Mouse (Mus musculus) 416B (cell line): Measurements from ENCODE around the gene Cc2d1b.

Experiments used
- DNase-seq: peaks from one replicate; pipeline ENCODE4 v3.0.0; 2011; ENCODE audit warnings: low read depth

The Cc2d1b gene

DNA sequence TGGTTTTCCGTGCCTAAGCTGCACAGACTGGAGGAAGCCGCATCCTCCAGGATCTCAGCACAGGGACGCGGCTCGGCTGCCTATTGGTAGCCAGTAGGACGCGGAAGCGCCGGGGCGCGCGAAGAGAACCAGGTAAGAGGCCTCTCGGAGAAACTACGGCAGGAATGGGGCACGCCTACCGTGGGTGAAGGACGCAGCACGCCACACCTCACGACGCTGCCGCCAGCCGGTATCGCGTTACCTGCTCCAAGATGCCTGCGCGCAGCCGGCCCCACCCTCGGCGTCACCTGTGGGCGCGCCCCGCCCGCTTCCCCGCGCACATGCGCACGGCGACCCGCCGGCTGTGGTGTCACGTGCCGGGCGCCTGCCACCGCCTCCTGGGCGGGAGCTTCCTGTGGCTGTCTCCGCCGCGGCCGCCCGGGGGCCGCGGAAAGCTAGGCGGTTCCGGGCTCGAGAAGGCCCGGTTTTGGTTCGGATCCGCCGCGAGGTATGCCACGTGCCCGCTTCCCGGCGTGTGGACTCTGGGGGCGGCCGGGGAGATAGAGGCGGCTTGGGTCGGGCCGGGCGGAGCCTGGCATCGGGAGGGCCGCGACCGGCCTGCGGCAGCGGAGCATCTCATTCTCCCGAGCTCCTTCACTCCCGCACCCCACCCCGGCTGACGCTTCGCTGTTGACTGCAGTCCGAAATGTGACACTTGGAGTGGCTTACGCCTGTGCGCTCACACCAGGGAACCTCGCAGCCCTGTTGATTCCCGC is at the start of gene Cc2d1b:
Gene Cc2d1b, plus strand, starts transcription at position 354 of the 755 bp plus-strand sequence.
- DNase-seq, result peak; percentile 90

DNA sequence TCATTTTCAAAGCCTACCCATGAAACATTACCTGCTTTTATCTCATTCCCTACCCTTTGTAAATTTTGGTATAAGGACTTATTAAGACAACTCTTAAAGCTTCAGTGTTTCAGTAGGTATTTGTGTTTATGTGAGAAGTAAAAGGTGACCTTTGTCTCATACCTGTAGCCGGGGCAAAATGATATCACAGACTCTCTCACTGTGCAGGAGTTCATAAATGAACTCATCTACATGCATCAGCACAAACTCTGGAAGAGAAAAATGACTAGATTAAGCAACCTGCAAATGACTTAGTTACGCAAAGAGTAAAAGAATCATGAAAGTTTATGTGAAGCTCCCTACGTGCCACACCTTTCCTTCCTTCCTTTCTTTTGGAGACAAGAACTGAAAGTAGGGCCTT is 47.1 kb upstream of the Cc2d1b start:
- DNase-seq, result no peak

DNA sequence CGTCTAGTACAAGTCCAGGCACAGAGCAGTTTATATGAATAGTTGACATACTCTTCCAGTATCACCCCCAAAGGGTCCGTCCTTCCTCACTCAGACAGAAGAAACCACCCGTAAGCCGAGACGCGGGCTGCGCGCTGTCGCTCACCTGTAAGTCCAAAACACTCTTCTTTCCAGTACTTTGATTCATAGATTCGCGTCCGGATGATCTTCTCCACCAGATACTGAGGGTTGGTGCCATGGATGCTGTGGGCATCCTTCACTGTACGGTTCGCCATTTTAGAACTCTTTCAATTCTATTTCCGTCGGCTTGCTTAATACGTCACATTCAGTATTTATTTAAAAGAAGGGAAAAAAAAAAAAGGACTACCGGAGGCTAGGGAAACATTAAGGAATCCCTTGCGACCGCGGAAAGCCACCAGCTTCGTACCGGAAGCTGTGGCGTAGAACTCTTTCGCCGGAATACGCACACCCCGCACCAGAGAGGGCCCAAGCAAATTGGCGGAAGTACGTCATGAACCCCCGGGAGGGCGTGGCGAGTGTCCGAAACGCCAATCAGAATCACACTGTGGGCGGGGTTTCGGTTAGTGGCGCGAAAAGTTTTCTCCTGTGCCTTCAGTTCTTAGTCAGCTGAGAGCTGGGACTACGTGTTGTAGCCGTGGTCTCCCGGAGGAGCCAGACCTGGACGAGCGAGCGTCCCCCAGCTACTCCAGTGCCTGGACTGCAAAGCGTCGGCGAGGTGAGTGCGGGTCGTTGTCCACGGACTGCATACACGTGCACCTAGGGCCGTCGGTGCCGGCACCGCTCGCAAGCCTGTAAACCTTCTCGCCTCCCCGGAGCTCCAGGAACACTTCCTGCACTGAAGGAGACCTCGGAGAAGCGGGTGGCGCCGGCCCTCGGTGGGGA is 40.6 kb upstream of the Cc2d1b start, which contains the start of the genes Prpf38a and Orc1:
Gene Prpf38a, minus strand, starts transcription at position 497 of the 903 bp plus-strand sequence.
Gene Orc1, plus strand, starts transcription at position 584 of the 903 bp plus-strand sequence.
- DNase-seq, result peak; percentile 99

DNA sequence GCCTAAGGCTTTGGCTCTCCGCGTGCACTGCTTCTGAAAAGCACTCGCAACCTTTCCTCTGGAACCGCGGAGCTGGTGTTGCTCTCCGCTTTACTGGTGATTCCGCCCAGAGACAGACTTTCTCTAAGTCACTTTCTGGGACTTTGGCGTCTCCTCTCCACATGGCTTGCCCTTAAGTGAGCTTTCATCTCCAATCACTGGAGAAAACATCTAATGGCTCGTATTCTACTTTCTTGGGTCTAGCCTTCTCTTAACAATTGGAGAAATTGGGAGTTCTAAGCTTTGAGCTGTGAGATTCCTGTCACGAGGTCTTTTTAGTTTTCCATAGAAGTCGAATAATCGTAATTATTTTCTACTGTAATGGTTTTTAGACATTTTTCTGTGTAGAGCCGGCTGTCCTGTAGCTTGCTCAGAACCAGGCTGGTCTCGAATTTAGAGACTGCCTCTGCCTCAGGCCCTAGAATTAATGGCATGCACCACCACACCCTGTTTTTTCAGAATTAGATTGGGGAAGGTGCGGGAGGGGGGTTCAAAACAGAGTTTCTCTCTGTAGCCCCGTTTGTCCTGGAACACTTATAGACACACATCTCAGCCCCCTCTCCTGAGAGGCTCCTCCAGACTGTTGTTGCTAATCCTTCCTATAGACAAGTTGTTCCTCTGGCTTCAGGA is 39.9 kb upstream of the Cc2d1b start:
- DNase-seq, result peak; percentile 17

DNA sequence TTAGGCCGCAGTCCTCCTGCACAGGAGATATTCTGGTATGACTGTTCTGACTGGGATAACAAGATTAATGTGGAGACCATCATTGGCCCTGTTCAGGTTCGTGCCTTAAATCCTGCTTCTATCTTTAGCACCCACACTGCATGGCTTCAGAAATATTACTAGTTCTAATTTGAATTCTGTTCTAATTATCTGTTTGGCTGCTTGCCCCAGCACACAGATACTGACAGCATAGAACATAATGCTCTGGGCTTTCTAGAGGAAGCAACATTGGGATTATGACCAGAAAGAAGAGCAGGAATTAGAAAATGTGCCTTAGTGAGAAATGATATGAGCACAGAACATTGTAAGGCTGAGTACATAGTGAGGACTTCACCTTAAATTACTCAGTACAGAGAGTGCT is 26.4 kb upstream of the Cc2d1b start:
- no peak for DNase-seq

DNA sequence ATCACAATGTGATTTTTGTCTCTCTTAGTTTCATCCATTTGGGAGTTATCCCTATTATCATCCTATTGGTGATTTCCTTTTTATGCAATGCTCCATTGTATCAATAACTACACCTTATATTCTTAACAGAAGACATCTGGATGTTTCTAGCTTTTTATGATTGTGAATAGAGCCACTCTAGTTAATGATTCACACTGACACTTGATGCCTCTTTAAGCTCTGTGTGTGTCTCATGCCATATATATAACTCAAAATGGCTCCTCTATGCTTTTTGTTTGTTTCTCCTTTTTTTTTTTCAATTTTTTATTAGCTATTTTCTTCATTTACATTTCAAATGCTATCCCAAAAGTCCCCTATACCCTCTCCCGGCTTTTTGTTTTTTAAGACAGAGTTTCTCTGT is 24.0 kb upstream of the Cc2d1b start:
- no peak for DNase-seq

DNA sequence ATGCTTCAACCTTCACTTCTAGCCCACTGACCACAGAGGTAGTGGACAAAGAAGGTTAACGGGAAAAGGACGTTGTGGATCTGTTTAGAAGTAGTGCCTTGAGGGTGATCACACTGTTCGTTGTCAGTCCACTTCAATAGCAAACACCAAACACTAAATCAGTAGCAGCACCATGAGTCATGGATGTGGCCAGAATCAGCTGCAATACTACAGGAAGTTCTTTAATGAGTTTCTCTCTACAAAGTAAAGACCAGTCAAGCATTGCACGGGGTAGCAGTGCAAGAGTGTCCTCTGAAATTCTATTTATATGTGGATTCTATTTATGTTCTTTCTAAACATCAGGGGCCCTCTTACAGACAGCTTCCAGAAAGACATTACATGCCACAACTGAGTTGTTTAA is 21.4 kb upstream of the Cc2d1b start:
- DNase-seq, result peak; percentile 68

DNA sequence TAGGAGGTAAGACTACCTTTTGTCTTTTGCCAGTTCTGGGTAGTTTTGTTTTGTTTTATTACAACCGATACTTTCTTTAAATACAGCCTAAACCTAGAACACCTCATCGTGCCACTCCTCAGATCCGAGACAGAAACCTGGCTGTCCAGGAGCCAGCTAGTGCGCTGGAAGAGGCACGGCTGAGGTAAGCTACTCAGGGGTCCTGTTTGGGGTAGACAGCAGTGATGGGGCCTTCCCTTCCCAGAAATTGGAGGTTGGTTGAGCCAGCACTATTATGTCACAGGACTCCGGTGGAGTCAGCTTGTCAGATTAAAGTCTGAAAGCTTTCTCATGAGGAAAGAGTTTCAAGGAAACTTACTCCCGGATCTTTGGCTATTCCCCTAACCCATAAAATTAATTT is 17.9 kb upstream of the Cc2d1b start:
- DNase-seq, result no peak

DNA sequence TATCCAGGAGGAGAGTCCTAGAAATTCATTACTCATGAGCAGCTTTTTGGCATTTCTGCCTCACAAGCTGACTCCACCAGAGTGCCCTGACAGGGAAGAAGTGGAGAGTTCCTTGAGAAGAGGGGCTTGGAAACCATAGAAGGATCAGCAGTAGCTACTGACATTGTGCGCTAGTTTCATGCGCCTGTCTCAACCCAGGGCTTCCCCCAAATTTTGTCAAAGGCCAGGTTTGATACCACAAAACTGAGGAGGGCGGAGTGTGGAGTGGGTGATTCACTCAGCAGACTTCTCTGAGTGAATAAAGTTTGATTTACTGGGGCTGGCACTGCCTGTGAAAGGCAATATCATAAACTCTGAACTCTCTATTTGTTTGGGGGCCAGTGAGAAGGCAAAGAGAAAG is 11.1 kb upstream of the Cc2d1b start:
- DNase-seq, result no peak

DNA sequence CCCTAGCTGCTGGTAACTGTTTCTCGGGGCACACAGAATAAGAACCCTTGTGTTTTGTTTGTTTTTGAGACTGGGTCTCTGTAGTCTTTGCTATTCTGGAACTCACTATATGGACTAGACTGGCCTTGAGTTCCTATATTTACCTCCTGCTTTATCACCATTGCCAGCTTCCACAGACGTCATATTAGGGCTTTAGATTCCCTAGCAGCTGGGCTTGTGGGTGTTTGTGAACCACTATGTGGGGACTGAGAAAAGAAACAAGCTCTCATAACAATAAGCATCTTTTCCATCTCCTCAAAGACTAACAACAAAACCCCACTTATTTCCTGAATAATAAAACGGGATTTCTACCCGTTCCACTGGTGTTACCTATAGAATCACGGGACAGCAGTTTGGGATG is 8.8 kb upstream of the Cc2d1b start:
- no peak for DNase-seq

DNA sequence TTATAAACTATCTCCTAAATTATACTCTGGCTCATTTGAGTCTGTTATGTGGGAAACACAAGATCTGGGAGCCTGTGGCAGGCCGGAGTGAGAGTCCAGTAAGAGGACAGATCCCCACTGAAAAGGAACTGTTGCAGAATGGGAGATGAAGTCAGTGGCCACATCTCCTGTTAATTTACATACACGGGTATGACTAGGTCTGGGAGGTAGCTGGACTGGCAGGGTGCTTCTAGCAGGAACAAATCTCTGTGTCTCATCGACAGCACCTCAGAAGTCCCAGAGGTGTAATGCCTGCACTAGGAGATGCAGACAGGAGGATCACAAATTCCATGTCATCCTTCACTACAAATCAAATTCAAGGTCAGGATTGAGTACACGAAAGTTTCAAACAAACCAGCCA is 1.2 kb upstream of the Cc2d1b start:
- no peak for DNase-seq

DNA sequence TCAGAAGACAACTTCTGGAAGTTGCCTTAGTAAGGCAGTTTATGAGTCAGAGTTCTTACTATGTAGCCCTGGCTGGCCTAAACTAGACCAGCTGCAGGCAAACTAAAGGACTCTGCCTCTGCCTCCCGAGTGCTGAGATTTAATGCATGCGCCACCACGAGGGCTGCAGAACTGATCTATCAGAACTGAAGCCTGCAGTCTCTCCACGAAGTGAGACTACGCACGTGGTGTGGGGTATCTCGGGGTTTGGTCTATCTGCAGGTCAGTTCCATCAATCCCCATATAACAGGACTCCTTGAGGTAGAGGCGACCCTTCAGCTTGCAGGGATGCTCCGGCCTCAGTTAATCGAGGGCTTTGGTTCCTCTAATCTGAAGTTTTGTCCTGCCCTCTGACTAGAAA is 575 bp upstream of the Cc2d1b start:
- peak; percentile 57 for DNase-seq

DNA sequence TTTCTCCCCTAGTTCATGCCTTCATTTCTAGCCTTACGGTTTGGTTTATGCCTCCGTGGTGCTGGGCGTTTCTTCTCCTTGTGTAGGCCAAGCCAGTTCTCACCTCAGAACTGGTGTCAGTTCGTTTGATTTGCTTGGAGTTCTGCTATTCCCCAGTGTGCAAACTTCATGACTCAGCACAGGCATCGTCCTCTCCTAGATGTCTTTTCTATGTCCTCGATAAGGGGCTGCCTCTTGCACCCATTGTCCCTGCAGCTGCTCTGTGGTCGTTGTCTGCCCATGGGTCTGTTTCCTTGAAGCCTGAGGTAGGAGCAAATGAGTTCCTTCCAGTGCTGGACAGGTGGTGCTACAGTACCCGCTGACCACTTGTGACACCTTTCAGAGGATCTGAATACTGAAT is 796 bp downstream of the Cc2d1b start:
- DNase-seq, result no peak

DNA sequence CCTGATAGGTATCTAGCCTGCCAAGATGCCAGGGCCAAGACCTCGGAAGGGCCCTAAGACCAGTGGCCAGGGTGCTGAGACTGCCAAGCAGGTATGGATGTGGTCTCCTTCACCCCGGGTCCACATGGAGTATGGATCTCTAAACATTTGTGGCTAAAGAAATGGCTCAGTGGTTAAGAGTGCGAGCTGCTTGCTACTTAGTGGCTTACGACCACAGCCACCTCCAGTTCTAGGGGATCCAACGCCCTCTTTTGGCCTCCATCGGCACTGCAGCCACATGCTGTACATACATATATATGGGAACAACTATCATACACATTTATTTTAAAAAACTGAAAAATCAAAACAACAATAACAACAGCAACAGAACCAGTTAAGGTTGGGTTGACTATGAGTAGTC is 1.8 kb downstream of the Cc2d1b start:
- DNase-seq, result peak; percentile 48

DNA sequence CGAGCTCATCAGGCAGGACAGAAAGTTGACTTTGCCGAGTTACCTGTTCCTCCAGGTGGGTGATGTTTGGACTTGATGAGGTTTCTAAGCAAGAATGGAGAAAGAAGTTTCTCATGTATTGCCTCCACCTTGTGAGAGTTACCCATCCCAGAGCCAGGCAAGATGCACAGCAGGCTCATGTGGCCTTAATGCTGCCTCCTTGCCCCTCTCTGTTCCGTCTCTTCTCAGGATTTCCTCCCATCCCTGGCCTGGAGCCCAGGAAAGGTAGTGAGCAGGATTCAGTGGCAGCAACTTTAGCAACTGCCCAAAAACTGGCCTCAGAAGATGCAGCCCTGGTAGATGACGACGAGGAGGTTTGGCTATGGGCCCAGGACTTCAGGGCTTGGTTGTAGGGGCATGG is 7.3 kb downstream of the Cc2d1b start:
- DNase-seq, result no peak

DNA sequence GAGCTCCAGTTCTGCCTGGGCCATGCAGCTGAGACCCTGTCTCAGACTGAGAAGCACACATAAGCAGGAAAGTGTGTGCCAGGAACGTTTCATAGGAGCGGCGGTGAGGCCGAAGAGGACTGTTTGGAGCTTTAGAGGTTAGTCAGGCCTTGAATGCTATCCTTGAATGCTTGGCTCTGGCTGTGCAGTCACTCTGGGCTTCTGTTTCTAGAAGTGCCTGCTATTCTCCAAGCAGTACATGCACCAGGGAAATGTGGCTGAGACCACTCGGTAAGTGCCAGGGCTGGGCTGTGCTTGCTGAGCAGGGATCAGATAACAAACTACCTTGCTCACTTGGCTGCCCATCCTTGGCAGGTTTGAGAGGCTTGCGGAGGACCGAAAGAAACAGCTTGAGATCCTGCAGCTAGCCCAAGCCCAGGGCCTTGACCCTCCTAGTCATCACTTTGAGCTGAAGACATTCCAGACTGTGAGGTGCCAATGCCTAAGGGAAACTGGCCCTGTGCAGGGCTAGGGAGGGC is 9.7 kb downstream of the Cc2d1b start:
- DNase-seq, result no peak

DNA sequence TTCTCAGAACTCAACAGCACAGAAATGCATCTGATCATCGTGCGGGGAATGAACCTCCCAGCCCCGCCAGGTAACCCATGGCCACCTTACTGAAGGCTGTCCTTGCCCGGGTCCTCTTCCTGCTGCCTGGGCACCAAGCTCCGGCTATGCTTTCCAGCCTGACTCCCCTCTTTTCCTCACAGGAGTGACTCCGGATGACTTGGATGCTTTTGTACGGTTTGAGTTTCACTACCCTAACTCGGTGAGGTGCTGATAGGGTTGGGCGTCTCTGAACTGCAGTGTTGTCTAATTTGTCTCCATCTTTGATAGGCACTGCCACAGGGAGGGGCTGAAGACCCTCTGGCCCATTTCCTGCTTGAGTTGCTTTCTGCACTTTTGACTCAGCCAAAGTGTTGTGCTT is 10.4 kb downstream of the Cc2d1b start:
- no peak for DNase-seq

DNA sequence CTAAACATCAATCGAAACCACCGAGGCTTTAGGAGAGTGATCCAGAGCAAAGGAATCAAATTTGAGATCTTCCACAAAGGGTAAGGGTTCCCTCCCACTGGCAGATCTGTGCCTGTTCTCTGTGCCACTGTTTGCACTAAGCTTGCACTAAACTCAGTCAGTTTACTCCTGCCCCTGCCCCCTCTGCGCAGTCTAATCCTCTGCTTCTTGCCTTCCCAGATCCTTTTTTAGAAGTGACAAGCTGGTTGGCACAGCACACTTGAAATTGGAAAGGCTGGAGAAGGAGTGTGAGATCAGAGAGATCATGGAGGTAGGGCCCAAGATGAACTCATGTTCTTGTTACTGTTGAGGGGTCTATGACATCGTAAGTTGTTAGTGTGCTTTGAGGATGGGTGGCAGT is 11.9 kb downstream of the Cc2d1b start:
- DNase-seq, result no peak

DNA sequence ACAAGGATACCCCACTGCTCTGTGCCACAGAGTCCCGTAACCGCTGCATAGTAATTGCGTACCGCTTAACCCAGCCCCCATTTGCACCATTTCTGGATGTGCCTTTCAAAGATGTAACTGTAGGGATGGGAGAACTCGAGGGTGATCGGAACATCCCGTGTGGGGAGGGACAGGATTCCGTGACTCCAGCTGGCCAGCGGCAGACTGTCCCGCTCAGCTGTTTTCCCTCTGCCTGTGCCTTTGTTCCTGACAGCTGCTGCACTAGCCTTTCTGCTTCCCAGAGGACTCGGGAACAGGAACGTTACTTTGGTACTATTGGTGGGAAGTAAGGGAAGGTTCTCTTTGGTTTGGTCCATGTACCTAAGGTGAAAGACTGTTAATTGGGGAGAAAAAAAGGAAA is 14.0 kb downstream of the Cc2d1b start:
- no peak for DNase-seq

DNA sequence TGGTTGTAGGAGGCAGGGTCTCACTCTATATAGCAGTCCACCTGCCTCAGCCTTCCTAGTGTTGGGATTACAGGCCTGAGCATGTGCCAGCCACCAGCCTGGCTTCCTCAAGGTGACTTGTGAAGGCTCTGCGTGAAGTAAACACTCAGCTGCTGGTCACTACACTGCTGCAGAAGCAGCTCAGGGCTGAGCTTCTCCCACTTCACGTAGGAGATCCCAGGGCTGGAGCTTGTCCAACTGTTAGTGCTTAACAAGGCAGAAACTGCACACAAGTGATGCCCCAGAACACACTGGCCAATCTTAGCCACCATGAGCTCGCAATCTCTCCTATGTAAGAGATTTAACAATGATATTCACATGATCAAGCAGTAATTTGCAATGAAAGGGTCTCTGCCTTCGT is 15.0 kb downstream of the Cc2d1b start:
- DNase-seq, result no peak

DNA sequence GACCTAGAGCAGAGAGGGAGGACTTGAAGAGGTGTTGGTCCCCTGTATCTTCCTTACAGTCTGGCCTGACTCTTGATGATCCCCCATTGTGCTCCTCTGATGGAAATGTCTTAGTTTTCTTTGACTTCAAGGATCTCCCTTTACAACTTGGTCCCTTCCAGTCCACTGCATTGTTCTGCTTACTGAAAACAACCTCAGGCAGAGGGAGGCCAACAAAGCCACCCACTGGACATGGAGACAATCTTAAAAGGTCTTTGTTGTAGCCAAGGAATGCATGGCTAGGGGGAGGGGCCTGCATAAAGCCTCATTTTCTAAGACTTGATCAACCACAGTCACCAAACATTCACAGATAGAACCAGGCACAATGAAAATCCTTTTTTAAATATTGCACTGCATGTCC is 15.4 kb downstream of the Cc2d1b start:
- no peak for DNase-seq

DNA sequence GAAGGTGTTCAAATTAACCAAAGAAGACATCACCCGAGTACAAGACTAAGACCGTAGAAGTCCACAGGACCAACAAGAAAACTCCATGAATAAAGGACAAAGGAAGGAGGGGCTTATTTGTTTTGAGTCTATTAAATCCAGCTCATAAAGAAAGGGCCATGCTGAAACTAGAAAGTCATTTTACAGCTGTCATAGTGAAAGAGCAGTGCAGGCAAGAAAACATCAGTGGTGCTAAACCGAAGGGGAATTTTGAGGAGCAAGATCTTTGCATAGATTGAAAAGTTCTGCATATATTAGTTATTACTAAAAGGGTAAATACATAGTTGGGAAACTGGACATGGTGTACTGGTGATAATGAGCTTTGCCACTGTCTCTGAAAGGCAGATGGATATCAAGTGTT is 18.0 kb downstream of the Cc2d1b start:
- no peak for DNase-seq
